Mouse (Mus musculus): ENCODE measurements around the gene Trak1.

DNA sequence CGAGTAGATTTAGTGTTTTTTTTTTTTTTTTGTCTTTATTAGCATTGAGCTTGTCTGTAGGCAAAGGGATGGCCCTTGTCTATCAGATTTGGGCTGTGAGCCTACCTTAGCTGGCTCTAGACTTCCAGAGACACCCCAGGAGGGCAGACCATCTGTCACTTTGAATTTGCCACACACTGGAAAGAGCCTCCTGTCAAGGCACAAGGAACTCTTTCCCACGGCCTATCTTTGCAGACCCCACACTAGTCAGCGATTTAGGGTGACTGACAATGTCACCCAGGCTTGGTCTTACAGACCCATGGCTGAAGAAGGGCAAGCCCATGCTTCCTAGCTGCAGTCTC, 147.0 kb downstream of the Trak1 start:
- TF ChIP-seq POLR2A (IDR thresholded peaks at IDR 0.05; ENCODE audit: borderline replicate concordance, low read depth, low read length) (no peak), CTCF (IDR thresholded peaks at IDR 0.05; ENCODE audit: low read depth, low read length) (no peak)
